Mouse (Mus musculus): ENCODE measurements at regions not wholly inside any gene's neighbourhood (a gene's known extent, or its start where the extent isn't known, plus 50 kb on each side); places are given as distances from the start of the nearest gene placed in this dataset.
A peak's percentile ranks its signal among the peaks of the same experiment; 100 is the strongest.

DNA sequence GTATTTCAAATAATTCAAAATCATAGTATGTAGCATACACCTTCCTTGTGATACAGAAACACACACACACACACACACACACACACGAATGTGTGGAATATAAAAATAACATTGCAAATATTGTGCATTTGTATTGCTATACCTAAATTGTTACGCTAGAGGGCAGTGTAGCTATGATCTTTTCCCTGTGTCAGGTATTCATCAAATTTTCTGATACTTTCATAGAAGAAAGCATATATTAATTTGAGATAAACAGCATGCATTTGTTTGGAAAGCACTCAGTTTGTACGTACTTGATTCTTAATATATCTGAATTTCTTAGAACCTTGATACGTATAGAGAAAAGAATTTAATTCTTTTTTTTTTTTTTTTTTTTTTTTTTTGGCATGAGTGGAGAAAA lies 1700.9 kb upstream of the Sel1l start:
- peak; percentile 4 for DNase-seq (ENCODE audit: low read depth, low spot score)

DNA sequence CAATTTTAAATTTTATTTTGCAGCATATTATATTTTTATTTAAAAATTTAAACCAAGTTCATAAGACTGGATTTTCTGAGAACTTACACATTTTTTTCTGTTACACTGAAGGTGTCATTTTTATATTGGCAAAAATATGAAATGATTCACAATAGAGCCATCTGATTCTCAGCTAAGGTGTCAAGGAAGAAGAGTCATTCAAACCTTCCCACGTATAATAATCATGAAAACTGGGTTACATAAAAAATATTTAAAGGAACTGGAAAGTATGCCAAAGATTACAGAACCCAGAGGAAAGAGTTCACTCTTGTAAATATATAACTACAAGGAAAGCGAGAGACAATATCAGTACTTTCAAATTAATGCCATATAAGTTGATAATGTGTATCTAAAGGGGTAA lies 1674.5 kb upstream of the Sel1l start:
- DNase-seq (ENCODE audit: low read depth, low spot score) = no peak

DNA sequence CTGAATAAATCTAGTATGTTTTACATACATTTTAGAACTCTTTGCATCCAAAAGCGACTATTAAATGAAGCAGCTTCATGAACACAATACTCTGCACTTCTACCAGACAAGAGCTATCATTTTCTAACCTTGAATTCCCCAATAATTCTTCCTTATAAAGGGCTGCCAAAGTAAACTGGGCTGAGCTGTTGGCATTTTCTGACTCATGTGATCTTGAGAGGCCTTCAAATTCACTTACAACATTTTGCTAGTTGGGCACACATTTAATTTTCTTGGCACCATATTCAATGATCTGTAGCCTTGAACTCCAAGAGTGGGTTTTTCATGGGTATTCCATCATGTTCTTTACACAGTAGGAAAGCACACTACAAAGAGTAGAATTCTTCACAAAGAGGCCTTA lies 1637.4 kb upstream of the Sel1l start:
- no peak for DNase-seq (ENCODE audit: low read depth, low spot score)

DNA sequence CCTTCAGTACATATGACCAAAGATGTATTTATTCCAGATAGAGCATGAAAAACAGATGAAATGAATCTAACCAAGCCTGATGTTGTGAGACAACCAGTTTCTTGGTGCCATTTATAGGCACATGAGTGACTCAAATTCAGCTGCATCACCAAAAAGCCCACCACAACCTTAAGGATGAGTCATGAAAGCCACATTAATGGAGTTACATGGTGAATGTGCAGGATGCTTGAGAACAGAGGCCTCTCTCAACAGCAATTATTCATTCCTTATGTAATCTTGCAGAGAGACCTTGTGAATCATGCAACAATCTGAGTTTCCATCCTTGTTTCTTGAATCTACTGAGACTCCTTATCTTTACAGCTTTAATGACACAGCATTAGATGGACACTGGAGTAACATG lies 1613.1 kb upstream of the Sel1l start:
- no peak for DNase-seq (ENCODE audit: low read depth, low spot score)

DNA sequence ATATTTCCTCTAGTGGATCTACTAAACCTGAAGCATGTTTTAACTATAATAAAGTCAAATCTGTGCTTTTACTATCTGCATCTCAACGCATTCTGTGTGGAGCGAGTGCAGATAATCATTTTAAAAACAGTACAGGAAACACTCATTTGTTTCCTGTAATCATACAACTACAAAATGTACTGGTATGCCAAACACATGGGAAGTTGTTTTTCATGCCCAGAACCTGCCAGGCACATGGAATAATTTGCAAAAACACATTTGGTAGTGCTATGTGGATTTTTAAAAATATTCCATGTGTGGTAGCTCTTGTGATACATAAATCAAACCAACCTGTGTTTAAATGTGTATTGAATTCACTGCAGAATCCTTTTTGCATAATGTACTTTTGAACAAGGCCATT lies 1600.5 kb upstream of the Sel1l start:
- no peak for DNase-seq (ENCODE audit: low read depth, low spot score)

DNA sequence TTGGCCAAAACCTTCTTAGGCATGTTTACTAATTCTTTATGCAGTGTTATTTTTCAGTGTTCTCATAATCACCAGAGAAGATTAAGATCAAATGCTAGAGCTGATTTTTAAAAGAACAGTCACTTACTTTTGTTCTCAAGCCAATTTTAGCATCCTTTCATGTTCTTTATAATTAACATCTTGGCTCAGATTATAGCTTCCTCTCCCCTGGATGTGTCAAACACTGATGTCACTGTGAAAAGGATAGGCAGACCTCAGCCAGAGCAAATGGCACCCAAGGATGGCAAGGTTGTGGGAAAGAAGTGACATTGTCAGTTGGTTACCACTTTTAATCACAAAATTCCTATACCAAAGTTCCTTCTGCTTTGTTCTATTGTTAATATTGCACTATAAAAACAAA lies 1580.3 kb upstream of the Sel1l start:
- DNase-seq (ENCODE audit: low read depth, low spot score) = no peak

DNA sequence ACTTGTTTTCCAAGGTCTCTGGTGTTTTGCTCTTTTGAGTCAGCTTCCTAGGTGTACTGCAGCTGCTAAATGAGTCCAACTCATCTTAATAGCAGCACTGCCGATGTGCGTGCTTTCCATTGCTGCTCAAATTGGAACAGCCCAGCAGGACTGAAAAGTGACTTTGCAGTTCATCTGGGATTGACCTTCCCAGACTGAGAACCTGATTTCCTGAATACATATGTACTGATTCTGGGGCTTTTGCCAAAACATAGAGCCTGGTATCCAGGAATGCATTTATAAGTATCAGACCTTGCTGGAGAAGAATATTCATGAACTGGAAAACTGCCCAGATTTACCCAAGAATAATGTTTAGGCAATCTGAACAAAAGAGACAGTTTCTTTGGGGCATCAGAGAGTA lies 1579.0 kb upstream of the Sel1l start:
- no peak for DNase-seq (ENCODE audit: low read depth, low spot score)

DNA sequence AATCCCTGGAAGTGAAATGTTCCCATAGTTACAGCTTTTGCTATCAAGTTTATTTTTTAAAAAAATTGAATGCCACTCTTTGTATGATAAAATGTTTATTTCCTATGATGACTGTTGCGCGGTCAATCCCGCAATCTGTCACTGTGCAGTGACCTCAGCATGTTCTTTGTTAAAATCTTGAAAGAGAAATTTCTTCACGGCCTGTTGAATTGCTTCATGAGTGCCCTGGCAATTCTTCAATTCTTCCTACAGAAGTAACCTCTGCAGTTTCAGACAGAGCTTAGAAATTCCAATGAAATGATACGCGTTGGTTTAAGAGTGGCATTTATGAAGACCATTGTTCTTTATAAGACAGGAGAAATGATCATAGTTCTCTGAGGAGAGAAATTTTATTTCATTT lies 1567.4 kb upstream of the Sel1l start:
- no peak for DNase-seq (ENCODE audit: low read depth, low spot score)

DNA sequence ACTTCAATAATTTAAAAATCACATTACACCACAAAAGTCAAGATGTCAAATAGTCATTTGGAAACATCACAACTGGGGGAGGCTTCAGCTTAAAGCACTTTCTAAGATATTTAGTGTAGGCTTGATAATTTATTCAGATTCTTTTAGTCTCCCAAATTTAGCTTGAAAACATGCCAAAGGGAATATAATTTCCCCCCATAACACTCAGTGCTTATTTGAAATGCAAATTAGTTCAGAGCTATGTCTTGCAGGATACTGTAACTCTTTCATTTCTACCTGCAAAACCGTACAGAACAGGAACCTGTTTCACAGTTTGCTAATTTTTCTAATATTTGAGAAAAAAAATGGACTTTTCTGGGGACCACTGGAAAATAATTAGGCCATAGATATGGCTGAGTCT lies 1566.8 kb upstream of the Sel1l start:
- DNase-seq (ENCODE audit: low read depth, low spot score) = no peak

DNA sequence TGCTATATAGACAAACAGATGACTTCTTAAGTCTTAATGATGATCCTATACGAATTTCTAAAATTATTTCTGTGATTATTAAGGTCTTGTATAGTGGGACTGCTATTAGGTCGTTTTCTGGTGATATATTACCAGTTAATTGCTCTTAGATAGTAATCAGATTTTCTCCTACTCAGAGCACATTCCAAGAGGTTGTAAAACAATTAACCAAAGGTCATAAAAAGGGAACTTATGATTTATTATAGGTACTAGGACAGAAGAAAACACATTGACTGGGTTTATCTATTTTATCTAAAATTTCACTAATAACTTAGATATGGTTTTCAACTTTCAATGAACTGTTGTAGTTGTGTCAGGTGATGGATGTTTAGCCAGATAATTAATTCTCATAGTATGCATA lies 1536.6 kb upstream of the Sel1l start:
- DNase-seq (ENCODE audit: low read depth, low spot score) = no peak

DNA sequence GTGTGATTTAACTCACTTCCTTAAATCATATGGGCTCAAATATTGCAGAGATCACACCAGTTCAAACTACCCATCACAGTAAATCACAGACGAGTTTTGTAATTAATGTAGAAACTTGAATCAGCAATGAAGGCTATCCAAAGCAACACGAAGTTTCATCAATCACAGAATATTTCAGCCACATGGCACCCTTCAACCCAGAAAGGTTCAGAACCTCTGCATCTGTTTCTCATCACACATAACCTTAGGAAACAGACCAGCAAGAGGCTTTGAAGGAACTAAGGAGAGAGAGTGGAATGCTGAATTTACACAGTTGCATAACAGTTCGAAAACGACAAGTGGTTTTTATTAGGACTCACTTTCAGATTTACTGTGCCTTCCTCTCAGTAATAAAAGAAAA lies 1494.0 kb upstream of the Sel1l start:
- DNase-seq (ENCODE audit: low read depth, low spot score) = no peak

DNA sequence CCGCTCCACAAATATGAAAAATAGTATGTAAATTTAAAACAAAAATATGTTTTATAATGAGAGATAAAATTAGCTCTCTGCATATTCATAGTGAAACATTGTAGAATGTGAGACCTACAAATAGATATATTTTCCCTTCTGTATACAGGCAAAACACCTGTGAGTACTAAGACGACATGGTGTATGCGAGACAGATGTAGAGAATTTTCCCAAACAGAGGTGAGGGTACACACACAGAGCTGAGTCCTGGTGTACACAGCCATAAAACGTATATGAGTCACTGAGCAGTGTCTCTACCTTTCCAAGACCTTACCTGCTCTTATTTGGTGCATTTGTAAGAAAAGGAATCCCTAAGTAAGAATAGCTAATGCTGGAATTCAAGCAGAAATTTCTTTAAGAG lies 1493.6 kb upstream of the Sel1l start:
- DNase-seq (ENCODE audit: low read depth, low spot score) = no peak

DNA sequence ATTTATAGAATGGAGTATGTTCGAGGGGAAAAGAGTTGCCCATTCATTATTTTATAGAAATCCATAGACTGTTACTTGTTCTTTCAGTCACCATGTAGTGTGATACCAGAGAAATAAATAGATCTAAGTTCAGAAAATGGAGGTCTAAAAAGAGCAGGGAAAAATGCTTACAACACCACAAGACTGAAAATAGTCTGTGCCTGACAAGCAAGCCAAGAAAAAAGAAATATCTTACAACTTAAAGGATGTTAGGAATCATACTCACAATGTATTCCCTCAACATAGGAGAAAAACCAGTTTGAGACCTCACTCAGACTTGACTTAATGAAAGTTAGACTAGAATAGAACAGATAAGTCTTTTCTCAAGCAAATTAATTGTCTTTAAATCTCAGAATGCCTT lies 1486.6 kb upstream of the Sel1l start:
- no peak for DNase-seq (ENCODE audit: low read depth, low spot score)

DNA sequence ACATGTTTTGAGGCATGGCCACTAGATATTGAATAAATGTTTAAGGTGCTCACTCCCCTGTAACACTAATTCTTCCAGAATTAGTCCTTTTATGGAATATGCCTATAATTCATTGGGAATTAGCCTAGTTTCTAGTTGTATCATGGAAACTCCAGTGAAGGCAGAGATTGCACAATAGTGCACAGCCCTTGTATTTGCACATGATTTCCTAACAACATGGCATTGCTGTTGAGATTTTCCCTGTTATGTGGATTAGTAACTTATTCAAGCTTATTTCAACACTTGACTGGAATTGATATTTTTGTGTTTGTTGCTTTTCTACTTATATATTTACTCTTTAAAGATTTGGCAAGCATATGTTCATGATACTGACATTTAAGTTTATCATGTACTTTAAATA lies 1463.3 kb upstream of the Sel1l start:
- DNase-seq (ENCODE audit: low read depth, low spot score) = no peak

DNA sequence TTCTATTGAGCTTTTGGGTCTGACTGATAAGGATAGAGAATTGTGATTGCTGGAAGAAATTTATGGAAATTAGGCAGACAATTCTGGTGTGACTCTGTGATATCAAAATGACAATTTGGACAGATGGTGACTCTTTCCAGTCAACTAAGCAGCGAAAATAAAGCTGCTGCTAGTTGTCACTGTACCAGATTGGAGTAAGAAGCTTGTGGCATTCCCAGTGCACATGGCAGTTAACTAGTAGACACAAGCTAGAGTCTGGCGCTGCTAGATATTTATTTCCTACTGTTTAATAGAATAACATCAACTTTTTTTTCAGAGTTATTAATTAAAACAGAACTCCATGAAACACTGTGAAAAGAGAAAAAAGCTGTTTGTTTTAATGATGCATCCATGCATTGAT lies 1432.9 kb upstream of the Sel1l start:
- no peak for DNase-seq (ENCODE audit: low read depth, low spot score)

DNA sequence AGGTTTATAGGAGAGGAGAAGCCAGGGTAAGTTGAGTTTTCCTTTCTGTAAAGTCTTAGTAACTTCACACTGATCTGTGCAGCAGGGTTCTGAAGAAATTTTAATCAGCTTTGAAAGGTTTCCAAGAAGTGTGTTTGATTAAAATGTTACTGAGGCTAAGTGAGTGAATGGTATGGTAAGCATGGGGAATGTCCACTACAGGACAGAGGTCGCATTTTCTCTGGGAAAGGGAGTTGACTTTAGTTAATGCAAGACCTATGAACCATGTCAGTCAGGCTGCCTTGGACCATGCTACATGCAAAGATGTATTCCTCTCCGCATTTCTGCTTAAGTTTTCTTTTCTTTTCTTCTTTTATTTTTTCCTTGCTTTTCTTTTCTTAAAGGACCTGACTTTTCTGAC lies 1424.7 kb upstream of the Sel1l start:
- no peak for DNase-seq (ENCODE audit: low read depth, low spot score)

DNA sequence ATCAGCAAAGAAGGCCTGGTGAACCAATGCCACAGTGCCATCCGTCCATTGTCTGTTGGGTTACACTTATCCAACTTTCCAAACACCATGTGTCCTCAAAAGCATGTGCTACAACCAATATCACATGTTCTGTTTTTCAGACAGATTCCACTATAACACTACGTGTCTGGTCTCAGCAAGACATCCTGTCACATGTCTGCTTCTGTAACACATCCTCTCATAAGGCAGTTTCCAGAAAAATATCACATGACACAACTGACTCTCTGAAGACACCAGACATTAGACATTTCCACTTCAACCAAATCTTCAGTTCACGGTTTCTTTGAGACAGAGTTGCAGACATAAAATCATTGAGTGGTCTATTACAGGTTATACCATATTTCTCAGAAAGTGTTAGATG lies 1381.3 kb upstream of the Sel1l start:
- no peak for DNase-seq (ENCODE audit: low read depth, low spot score)

DNA sequence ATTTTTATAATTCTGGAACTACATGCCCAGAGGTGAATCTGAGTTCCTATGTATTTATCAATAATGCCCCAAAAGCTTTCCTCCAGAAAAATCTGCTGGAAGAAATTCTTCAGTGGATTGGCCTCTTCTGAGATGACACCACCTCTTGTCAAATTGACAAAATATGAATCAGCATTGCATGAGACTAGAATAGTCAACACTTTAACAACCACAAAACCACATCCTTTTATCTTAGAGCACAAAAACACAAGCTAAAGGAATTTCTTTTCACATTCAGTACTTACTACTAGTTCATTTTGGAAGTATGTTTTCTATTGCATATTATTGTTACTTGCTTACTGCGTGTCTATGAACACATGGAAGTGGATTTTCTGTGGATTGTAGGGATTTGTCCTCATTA lies 1377.9 kb upstream of the Sel1l start:
- no peak for DNase-seq (ENCODE audit: low read depth, low spot score)

DNA sequence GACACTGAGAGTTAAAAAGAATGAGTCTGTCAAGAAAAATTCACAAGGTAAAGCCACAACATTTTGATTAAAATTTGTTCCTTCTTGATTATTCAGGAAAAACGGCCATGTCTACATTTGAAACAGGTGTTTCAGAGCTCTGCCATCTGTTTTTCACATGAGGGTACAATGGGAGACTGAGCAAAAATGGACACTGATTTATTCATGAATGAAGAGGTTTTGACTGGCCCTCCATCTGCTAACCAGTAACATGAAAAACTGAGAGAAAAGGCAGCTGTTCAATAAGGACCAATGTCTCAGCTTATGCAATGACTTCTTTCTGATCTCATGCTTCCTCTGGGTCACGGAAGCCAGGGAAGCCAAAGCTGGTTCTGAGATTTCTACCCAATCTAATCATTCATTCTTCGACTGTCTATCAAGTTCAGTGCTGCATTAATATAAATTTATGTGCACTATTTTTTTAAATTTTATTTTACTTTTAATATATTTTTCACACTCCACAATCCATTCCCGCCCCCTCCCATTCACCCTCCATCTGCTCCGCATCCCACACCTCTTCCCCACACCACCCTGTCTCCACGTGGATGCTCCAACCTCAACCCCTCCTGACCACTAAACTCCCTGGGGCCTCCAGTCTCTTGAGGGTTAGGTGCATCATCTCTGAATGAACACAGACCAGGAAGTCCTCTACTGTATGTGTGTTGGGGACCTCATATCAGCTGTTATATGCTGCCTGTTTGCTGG lies 1372.4 kb upstream of the Sel1l start:
- DNase-seq (ENCODE audit: low read depth, low spot score) = no peak

DNA sequence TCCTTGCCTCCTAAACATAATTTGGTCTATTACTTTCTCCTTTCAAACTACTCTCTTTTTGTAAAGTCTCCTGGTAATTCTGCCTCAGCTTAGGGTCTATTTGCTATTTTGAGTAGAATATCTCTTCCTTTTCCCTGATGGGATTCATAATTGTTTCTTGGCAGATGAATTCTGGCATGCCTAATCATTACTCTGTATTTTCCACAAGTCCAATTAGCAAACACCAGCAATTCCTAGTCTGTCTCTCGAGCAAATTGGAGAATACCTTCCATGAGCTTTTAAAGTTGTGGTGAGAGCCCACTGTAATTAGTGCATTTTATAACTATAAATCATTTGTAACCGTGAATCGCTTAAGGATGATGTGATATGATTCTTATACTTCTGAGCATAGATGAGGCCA lies 1358.6 kb upstream of the Sel1l start:
- no peak for DNase-seq (ENCODE audit: low read depth, low spot score)

DNA sequence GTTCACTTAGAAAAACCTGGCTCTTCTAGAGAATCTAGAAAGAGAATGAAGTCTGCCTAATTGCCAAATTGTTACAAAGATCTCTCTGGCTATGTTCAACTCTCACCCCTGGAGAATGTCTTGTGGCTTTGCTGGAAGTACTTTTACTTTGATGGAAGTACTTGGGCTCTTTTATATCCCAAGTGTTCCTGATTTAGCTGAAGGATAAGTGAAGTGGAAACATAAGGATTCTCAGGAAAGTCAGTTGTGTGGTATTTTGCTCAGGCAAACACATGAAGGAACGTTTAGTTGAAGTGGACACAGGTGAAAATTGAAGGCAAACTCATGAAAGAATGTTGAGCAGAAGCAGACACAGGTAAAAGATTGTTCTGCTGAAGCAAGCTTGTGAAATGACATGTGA lies 1340.0 kb upstream of the Sel1l start:
- DNase-seq (ENCODE audit: low read depth, low spot score) = no peak

DNA sequence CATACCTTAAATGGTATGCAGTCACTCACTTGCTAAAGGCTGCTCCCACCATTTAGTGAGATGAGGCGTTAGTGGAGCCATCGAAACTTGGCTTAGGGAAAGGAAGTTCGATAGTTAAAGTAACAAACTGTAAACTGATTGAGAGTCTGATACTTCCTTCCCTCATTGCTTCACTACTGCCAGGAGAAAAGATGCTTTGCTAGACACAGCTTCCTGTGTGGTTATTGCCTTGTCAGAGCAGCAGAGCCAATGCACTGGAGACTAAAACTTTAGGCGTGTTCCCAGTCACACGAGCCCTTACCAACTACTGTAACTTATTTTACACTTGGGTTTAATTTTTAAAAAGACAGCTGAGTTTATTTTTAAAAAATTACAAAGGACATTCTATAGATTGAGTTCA lies 1324.8 kb upstream of the Sel1l start:
- DNase-seq (ENCODE audit: low read depth, low spot score) = no peak

DNA sequence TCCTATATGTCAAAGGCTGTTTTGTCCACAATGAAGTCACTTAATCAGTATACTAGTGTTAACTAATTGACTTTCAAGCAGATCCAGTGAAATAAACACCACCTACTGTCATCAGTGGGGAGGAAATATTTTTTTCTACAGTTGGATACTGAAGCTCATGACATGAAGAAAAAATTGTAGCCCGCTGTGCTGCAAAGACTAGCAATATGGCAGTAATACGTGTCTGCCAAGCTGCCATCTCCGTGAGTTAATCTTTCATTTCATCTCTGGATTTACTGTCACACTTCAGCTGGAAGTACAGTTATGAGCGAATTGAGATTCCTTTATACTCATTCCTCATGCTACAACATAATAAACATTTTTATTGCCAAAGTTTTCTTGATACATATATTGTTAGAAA lies 1311.3 kb upstream of the Sel1l start:
- DNase-seq (ENCODE audit: low read depth, low spot score) = no peak

DNA sequence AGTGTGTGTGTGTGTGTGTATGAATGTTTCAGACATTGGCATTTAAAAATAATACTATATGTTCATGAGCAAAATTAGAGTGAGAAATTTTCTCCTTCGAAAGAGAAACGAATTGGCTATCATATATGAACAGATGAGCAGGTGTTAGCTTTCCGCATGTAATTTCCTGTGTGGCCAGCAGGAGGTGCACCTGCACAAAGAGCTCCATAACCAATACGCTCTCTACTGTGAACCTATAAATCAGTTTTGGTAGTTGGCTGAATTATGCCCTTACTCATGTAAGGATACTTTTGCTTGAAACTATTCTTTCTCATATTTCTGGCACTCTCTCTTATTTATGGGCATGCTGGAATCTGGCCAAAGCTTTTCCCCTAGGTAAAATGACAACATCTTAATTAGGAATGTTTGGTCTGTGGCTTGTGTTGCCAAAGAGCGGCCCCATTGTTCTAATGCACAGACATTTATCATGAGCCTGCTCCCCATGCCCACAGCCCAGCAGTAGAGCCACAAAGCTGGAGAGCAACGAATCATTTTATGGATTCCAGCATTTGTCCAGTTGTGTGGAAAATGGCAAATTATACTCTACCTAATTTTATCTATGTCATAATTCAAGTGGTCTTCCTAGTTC lies 1303.8 kb upstream of the Sel1l start:
- DNase-seq (ENCODE audit: low read depth, low spot score) = peak; percentile 59

Data from ZHBTc4 (cell line).